Mouse (Mus musculus) testis, adult 2 months (tissue): Measurements from ENCODE around the gene Ier2.
A peak's percentile ranks its signal among the peaks of the same experiment; 100 is the strongest.

Experiments
- CTCF ChIP-seq: fragments of 200-500 bp; IDR thresholded peaks from 2 replicates; pipeline ENCODE4 v1.5.1; 2012; ENCODE audit warnings: low read depth, mild to moderate bottlenecking, inconsistent platforms, low read length, moderate library complexity; ENCODE audit not compliant: control insufficient read depth, insufficient read depth, insufficient replicate concordance
- POLR2A ChIP-seq: fragments of 200-500 bp; IDR thresholded peaks from 2 replicates; pipeline ENCODE4 v1.6.1; 2012; ENCODE audit warnings: low read depth, mild to moderate bottlenecking, inconsistent platforms, low read length, moderate library complexity; ENCODE audit not compliant: control insufficient read depth

GRCm38 (mm10) chr8:84704356-84704755 is 41.7 kb upstream of the Ier2 start:
- TF ChIP-seq CTCF, result peak; percentile 82
- no peak for TF ChIP-seq POLR2A
